In genomic region chr15:95829553-95830205, GRCm38 (mm10) we compare ENCODE assay signal across 9 mouse cellular contexts. TPM values are rescaled to one million over a fixed set of nuclear protein-coding genes. Genes with fewer than 3 reads are reported as not detected.
A peak's percentile ranks its signal among the peaks of the same experiment; 100 is the strongest.
DNase-seq lines count a peak whose midpoint lies in the region; ATAC-seq lines count a peak whose summit lies in the region.
"Had no signal": no experiment of that assay in that cellular context is flagged by ENCODE, and none has a peak within 500 bp of the region (broad histone marks: within the 10 kb centered on the region; RNA-seq: fewer than 3 reads in every experiment).

No protein-coding gene starts in this region.

- no peak overlapping the region for H3K9ac ChIP-seq in forebrain, embryonic 14.5 days (ENCODE audit: low read length)
- no peak overlapping the region for H3K9ac ChIP-seq in forebrain, embryonic 11.5 days (ENCODE audit: low read length)
- 0 out of 2 replicates have a peak overlapping the region, but pooled peaks have one; percentile 0 for H3K9ac ChIP-seq in forebrain, embryonic 16.5 days (replicated peaks; ENCODE audit: low read depth, low read length)

- WGBS in forebrain, embryonic 14.5 days, result 52% methylated on average over 14 of the region's 14 CpGs
- WGBS in forebrain, embryonic 11.5 days, result 59% methylated on average over 14 of the region's 14 CpGs
- 57% methylated on average over 14 of the region's 14 CpGs for WGBS in forebrain, embryonic 16.5 days

- ATAC-seq in forebrain, embryonic 14.5 days, result no peak
- ATAC-seq in forebrain, embryonic 11.5 days (replicated peaks; ENCODE audit: low FRiP score), result no peak
- no peak; the same call in 1 of the 2 replicates for ATAC-seq in forebrain, embryonic 16.5 days

- no peaks in the 10 kb centered on the region for H3K27me3 ChIP-seq in forebrain, embryonic 14.5 days (replicated peaks; ENCODE audit: control insufficient read depth, insufficient read depth, low read length)
- H3K27me3 ChIP-seq in forebrain, embryonic 11.5 days (ENCODE audit: control insufficient read depth, insufficient read depth, low read length), result no peaks in the 10 kb centered on the region
- no peaks in the 10 kb centered on the region for H3K27me3 ChIP-seq in forebrain, embryonic 16.5 days (replicated peaks; ENCODE audit: control insufficient read depth, insufficient read depth, low read length)

- H3K4me1 ChIP-seq in forebrain, embryonic 14.5 days (ENCODE audit: control insufficient read depth, insufficient read depth, low read length), result peaks cover 14% of the 10 kb centered on the region
- H3K4me1 ChIP-seq in forebrain, embryonic 11.5 days (replicated peaks; ENCODE audit: control insufficient read depth, insufficient read depth, low read length), result peaks cover 15% of the 10 kb centered on the region
- H3K4me1 ChIP-seq in forebrain, embryonic 16.5 days (replicated peaks; ENCODE audit: control insufficient read depth, insufficient read depth, low read length), result peaks cover 21% of the 10 kb centered on the region

- H3K36me3 ChIP-seq in forebrain, embryonic 14.5 days (ENCODE audit: control insufficient read depth, insufficient read depth, low read length), result no peaks in the 10 kb centered on the region
- H3K36me3 ChIP-seq in forebrain, embryonic 11.5 days (ENCODE audit: control insufficient read depth, insufficient read depth, low read length), result no peaks in the 10 kb centered on the region
- H3K36me3 ChIP-seq in forebrain, embryonic 16.5 days (ENCODE audit: control insufficient read depth, insufficient read depth), result no peaks in the 10 kb centered on the region

- no peak overlapping the region for H3K4me2 ChIP-seq in forebrain, embryonic 14.5 days (ENCODE audit: low read length)
- H3K4me2 ChIP-seq in forebrain, embryonic 11.5 days (ENCODE audit: low read depth, low read length, severe bottlenecking), result no peak overlapping the region
- no peak overlapping the region for H3K4me2 ChIP-seq in forebrain, embryonic 16.5 days (ENCODE audit: low read length)

- no peak overlapping the region for H3K27ac ChIP-seq in forebrain, embryonic 14.5 days (ENCODE audit: low read depth, low read length)
- no peak overlapping the region for H3K27ac ChIP-seq in forebrain, embryonic 11.5 days (ENCODE audit: low read depth, low read length)
- H3K27ac ChIP-seq in forebrain, embryonic 16.5 days (ENCODE audit: low read length), result no peak overlapping the region; the same call in 1 of the 2 replicates

- no peaks in the 10 kb centered on the region for H3K9me3 ChIP-seq in forebrain, embryonic 14.5 days (replicated peaks; ENCODE audit: control insufficient read depth, low read length)
- H3K9me3 ChIP-seq in forebrain, embryonic 11.5 days (ENCODE audit: control insufficient read depth, low read length), result no peaks in the 10 kb centered on the region
- H3K9me3 ChIP-seq in forebrain, embryonic 16.5 days (ENCODE audit: control insufficient read depth, low read length), result no peaks in the 10 kb centered on the region

- no peak overlapping the region for H3K4me3 ChIP-seq in forebrain, embryonic 14.5 days (ENCODE audit: low read depth, low read length)
- H3K4me3 ChIP-seq in forebrain, embryonic 11.5 days (ENCODE audit: low read depth, low read length), result no peak overlapping the region
- no peak overlapping the region for H3K4me3 ChIP-seq in forebrain, embryonic 16.5 days (replicated peaks; ENCODE audit: low read length)

- peak; percentile 28 for DNase-seq in forebrain, embryonic 14.5 days (ENCODE audit: low spot score)
- no peak for DNase-seq in forebrain, embryonic 11.5 days (ENCODE audit: low spot score)
- DNase-seq in 3134 (ENCODE audit: extremely low read depth, insufficient read length, low spot score), result peak; percentile 57
- DNase-seq in kidney, postnatal 25 days, result peak; percentile 51 to 63
- DNase-seq in cerebellum, postnatal 14 days, result no peak
- DNase-seq in right cerebral cortex, adult 18-20 months, result no peak
- DNase-seq in adrenal gland, adult 2 months, result no peak
- DNase-seq: B cell, adult 2 months had no signal

RNA-seq across cellular contexts. Expression of gene Ano6, which starts 39.0 kb away (rescaled TPM):
- 14.6 and 20.1 TPM in 2 replicates for polyA plus RNA-seq in forebrain, embryonic 14.5 days (2014; fragmentation: Nextera tagmentation; extraction: Ambion mirVana)
- 38.0 and 40.3 TPM in 2 replicates for polyA plus RNA-seq in forebrain, embryonic 11.5 days (2014; fragmentation: Nextera tagmentation; extraction: Ambion mirVana)
- 22.7 and 24.6 TPM in 2 replicates for polyA plus RNA-seq in forebrain, embryonic 16.5 days (2015; fragmentation: Nextera tagmentation; extraction: Ambion mirVana)
- 10 to 100 TPM; 69.6 to 90.3 TPM for total RNA-seq in adrenal gland, adult 2 months (2021)
- polyA plus RNA-seq in adrenal gland, adult 2 months (2012; rRNA removed), result 20.6 and 28.6 TPM in 2 replicates

Comparison
In these comparisons a context has a peak if more than half of its experiments do, and no peak if none do; other contexts are left out.
1. DNase-seq: peak in forebrain, embryonic 14.5 days (single experiment), 3134 (single experiment) and kidney, postnatal 25 days (2 of 2); none in forebrain, embryonic 11.5 days (single experiment), cerebellum, postnatal 14 days (0 of 2), right cerebral cortex, adult 18-20 months (single experiment) and adrenal gland, adult 2 months (single experiment).